Mouse (Mus musculus): ENCODE results near the gene Ttc38. TPM values are rescaled to one million over a fixed set of nuclear protein-coding genes. Genes with fewer than 3 reads are reported as not detected.
"Not testable (repeated sequence)": the region's sequence is repeated elsewhere in the genome, so short reads cannot be mapped to it uniquely, and the experiment has no call there.

The Ttc38 gene
- total RNA-seq, 2 experiments from 2014 or later = 4.4 to 7.3 TPM

- DNase-seq (ENCODE audit: extremely low spot score in 1 of 2, low spot score in 1 of 2) = peak; percentile 30 to 32
These were observed 10.7 kb upstream of the Ttc38 start, which contains the start of gene Pkdrej for GRCm38 (mm10) chr15:85821203-85822010. TSS of gene Pkdrej (minus strand) at chr15:85821734.

GRCm38 (mm10) chr15:85822011-85822359 lies 10.1 kb upstream of the Ttc38 start:
- DNase-seq (ENCODE audit: extremely low spot score in 1 of 2, low spot score in 1 of 2) = no peak

GRCm38 (mm10) chr15:85826676-85827075 lies 5.4 kb upstream of the Ttc38 start:
- DNase-seq (ENCODE audit: extremely low spot score in 1 of 2, low spot score in 1 of 2) = no peak

- DNase-seq (ENCODE audit: extremely low spot score in 1 of 2, low spot score in 1 of 2) = no peak
These were observed 4.0 kb upstream of the Ttc38 start for GRCm38 (mm10) chr15:85828071-85828470.

GRCm38 (mm10) chr15:85829470-85829869 lies 2.6 kb upstream of the Ttc38 start:
- DNase-seq (ENCODE audit: extremely low spot score in 1 of 2, low spot score in 1 of 2) = no peak

GRCm38 (mm10) chr15:85832599-85832998 lies 493 bp downstream of the Ttc38 start:
- no peak for DNase-seq (ENCODE audit: extremely low spot score in 1 of 2, low spot score in 1 of 2)

- no peak for DNase-seq (ENCODE audit: extremely low spot score in 1 of 2, low spot score in 1 of 2)
These were observed 3.2 kb downstream of the Ttc38 start for GRCm38 (mm10) chr15:85835335-85835734.

- no peak for DNase-seq (ENCODE audit: extremely low spot score in 1 of 2, low spot score in 1 of 2)
These were observed 4.8 kb downstream of the Ttc38 start for GRCm38 (mm10) chr15:85836887-85837286.

GRCm38 (mm10) chr15:85840983-85841382 lies 8.9 kb downstream of the Ttc38 start:
- DNase-seq (ENCODE audit: extremely low spot score in 1 of 2, low spot score in 1 of 2) = peak in 1 of 2 experiments; percentile 40

GRCm38 (mm10) chr15:85841796-85842360 lies 9.8 kb downstream of the Ttc38 start:
- no peak for DNase-seq (ENCODE audit: extremely low spot score in 1 of 2, low spot score in 1 of 2)

GRCm38 (mm10) chr15:85845071-85845470 lies 13.0 kb downstream of the Ttc38 start:
- no peak for DNase-seq (ENCODE audit: extremely low spot score in 1 of 2, low spot score in 1 of 2)

GRCm38 (mm10) chr15:85851656-85852392 lies 19.7 kb downstream of the Ttc38 start:
- no peak for DNase-seq (ENCODE audit: extremely low spot score in 1 of 2, low spot score in 1 of 2)

- peak in 1 of 2 experiments; percentile 20 for DNase-seq (ENCODE audit: extremely low spot score in 1 of 2, low spot score in 1 of 2)
These were observed 26.9 kb downstream of the Ttc38 start for GRCm38 (mm10) chr15:85858980-85859489.

GRCm38 (mm10) chr15:85859490-85860031 lies 27.5 kb downstream of the Ttc38 start, which contains the start of gene Gtse1:
TSS of gene Gtse1 (plus strand) at chr15:85859745.
- peak; percentile 83 to 90 for DNase-seq (ENCODE audit: extremely low spot score in 1 of 2, low spot score in 1 of 2)

- DNase-seq (ENCODE audit: extremely low spot score in 1 of 2, low spot score in 1 of 2) = not testable (repeated sequence)
These were observed 33.8 kb downstream of the Ttc38 start for GRCm38 (mm10) chr15:85865913-85866312.

- DNase-seq (ENCODE audit: extremely low spot score in 1 of 2, low spot score in 1 of 2) = peak; percentile 52 to 73
These were observed 35.6 kb downstream of the Ttc38 start for GRCm38 (mm10) chr15:85867696-85868095.

GRCm38 (mm10) chr15:85877336-85877735 lies 45.2 kb downstream of the Ttc38 start:
- DNase-seq (ENCODE audit: extremely low spot score in 1 of 2, low spot score in 1 of 2) = no peak

- peak; percentile 80 to 85 for DNase-seq (ENCODE audit: extremely low spot score in 1 of 2, low spot score in 1 of 2)
These were observed 46.9 kb downstream of the Ttc38 start, which contains the start of gene Trmu for GRCm38 (mm10) chr15:85878848-85879497. TSS of gene Trmu (plus strand) at chr15:85879312.

GRCm38 (mm10) chr15:85879498-85879895 lies 47.4 kb downstream of the Ttc38 start:
- DNase-seq (ENCODE audit: extremely low spot score in 1 of 2, low spot score in 1 of 2) = no peak

GRCm38 (mm10) chr15:85885606-85886005 lies 53.5 kb downstream of the Ttc38 start:
- no peak for DNase-seq (ENCODE audit: extremely low spot score in 1 of 2, low spot score in 1 of 2)
